Mouse (Mus musculus) ovary, postnatal 14 days (tissue): ENCODE measurements around the gene Flt4.
"Not testable (repeated sequence)": the region's sequence is repeated elsewhere in the genome, so short reads cannot be mapped to it uniquely, and the experiment has no call there.

ENCODE experiments used
- DNase-seq: peaks from one replicate; pipeline ENCODE4 v3.0.0; 2022; ENCODE audit warnings: low spot score

Flt4 gene

DNA sequence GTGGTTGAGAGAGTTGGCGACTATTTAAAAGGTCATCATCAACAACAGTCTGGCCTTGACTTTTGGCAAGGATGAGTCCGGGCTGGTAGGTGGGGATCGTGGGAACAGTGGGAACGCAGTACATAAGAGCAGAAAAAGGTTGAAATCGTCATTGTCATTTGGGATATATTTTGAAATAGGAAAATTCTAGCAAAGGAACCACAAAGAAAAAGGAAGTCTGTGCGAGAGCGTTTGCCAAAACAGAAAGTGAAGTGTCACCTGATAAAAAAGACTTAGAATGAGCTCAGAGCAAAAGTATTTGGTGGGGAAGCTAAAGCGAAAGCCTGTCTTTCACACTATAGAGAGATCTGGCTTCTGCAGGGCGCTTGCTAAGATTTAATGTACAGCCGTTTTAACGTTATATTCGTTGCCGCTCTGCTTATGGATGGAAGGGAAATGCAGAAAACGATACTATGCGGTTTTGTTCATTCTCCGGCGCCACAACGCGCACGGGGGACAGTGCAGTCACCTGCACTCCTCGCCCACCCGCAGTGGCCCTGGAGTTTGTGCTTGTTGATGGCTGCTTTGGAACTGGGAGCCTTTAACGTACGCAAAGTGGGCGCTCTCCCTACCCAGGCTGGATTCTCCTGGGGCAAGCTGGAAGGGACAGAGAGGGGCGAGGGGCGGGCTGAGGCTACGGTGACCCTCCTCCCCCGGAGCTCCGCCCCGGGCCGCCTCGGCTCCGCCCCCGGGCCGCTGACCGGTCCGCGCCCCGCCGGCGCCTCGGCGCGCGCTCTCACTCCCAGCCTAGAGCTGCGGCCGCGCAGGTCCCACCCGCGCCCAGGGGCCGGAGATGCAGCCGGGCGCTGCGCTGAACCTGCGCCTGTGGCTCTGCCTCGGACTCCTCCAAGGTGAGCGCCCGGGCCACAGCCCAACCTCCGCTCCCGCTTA, at the start of gene Flt4:
TSS of gene Flt4 (plus strand) at position 326 of the 930 bp plus-strand sequence.
- not testable (repeated sequence) for DNase-seq

GRCm38 (mm10) chr11:49575054-49575453, 34.0 kb upstream of the Flt4 start:
- DNase-seq, result not testable (repeated sequence)

GRCm38 (mm10) chr11:49580452-49580851, 28.6 kb upstream of the Flt4 start:
- not testable (repeated sequence) for DNase-seq

DNA sequence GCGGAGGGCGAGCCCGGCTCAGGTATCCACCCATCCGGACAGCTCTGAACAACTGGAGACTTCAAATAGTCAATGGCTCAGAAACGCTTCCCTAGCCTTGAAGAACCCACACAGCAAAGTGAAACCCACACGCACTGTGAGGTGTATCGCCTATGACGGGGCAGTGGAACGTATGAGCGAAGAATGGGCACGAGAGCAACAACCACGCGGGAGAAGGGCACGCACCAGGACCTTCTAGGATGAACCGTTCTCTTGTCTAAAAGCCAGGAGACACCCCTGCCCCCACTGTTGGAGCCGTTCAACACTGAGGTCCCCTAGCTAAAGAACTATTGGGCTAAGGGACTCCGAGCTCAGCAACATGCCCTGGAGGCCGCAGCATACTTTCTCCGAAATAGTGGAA, 18.9 kb upstream of the Flt4 start:
- no peak for DNase-seq

- not testable (repeated sequence) for DNase-seq
Observed at GRCm38 (mm10) chr11:49597149-49597548, 11.9 kb upstream of the Flt4 start.

GRCm38 (mm10) chr11:49608306-49608705, 757 bp upstream of the Flt4 start:
- not testable (repeated sequence) for DNase-seq

- DNase-seq, result not testable (repeated sequence)
Observed at GRCm38 (mm10) chr11:49609868-49610824, 1.1 kb downstream of the Flt4 start.

- not testable (repeated sequence) for DNase-seq
Observed at GRCm38 (mm10) chr11:49611349-49611748, 2.3 kb downstream of the Flt4 start.

DNA sequence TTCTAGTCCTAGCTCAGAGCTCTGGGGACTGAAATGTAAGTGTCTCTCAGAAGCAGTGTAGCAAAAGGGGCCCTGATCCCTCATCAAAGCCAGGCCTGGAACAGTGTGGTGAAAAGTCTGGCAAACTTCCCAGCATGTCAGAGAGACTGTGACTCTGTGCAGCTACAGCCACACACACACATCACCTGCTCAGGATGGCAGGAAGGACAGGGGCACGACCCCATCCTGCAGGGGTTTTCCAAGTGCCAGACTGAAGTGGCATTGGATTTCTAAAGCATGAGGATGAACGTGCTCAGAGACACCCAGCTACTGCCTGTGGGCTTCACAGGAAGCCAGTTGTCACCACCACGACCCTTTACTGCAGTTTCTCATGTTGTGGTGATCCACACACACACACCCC, 3.1 kb downstream of the Flt4 start:
- no peak for DNase-seq

- no peak for DNase-seq
Observed at GRCm38 (mm10) chr11:49613349-49613748, 4.3 kb downstream of the Flt4 start.

GRCm38 (mm10) chr11:49615856-49616725, 7.0 kb downstream of the Flt4 start:
- no peak for DNase-seq

DNA sequence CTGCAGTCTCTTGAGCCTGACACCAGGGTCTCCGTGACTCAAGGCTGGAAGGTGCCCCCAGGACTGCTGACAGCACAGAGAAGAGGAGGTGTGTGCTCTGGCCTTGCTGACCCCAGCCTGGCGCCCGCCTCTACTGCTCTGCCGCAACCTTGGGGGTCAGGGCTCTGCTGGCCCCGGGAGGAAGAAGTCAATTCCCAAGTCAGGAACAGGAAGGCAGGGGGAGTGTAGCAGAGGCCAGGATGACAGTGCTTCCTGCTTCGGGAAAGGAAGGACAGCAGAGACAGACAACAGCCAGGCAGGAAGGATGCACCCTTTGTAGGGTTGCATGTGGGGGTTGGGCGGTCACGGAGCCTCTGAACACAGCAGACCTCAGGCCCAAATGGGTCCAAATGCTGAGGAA, 9.4 kb downstream of the Flt4 start:
- no peak for DNase-seq

GRCm38 (mm10) chr11:49621953-49622352, 12.9 kb downstream of the Flt4 start:
- DNase-seq, result no peak

DNA sequence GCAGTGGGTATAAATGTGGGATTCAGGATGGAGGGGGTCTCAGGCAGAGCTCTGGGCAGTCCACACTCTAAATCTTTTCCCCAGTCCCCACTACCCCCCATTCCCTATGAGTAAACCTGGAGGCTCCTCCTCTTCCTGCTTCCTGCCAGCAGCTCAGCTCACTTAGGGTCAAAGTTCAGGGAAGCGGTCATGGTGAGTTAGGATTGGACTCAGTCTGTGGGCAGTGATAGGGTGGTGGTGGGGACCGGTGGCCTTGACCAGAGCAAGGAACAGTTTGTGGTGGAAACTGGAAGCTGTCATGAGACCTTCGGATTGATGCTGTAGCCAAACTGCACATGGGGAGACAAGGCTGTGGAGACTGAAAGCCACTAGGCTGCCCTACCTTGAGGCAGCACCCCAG, 15.1 kb downstream of the Flt4 start:
- DNase-seq, result no peak

DNA sequence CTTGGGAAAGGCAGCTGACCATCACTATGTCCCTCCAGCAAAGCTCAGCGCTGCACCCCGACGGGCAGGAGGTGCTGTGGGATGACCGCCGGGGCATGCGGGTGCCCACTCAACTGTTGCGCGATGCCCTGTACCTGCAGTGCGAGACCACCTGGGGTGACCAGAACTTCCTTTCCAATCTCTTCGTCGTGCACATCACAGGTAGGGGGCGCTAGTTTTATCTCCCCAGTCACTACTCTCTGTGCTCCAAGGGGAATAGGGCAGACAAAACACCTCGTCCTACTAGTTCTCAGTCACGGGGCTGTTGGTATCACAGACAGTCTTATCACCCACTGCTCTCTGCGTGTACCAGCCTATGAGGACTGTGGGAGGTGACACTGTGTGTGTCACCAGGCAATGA, 16.8 kb downstream of the Flt4 start:
- no peak for DNase-seq

DNA sequence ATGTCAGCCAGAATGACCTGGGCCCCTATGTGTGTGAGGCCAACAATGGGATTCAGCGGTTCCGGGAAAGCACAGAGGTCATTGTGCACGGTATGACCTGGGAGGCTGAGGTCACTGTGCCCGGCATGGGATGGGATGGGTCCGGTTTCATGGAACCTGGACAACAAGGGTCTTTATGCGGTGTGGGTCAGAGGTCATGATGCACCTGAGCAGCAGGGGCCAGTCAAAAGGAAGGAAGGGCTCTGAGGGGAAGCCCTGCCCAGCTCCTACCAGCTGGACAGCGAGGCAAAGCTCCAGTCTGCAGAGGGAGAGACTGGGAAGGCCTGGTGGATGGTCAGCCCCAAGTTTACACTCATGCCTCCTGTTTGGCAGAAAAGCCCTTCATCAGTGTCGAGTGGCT, 17.7 kb downstream of the Flt4 start:
- DNase-seq, result no peak

DNA sequence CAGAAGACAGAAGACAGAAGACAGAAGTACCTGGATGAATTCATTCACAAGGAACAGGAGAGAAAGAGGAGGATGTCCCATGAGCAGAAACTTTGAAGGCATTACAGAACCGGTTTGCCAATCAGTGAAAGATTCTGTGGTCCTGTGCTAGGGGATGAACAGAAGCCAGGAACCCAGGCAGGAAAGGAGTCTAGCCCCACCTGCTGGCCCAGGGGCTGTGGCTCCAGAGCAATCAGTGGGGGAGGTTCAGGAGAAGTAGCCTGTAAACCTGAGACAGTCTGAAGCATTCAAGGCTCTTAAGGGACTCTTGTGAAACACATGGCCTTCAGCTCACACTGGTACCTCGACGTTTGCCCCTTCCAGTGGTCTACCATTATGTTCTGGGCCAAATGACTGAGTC, 22.1 kb downstream of the Flt4 start:
- no peak for DNase-seq

DNA sequence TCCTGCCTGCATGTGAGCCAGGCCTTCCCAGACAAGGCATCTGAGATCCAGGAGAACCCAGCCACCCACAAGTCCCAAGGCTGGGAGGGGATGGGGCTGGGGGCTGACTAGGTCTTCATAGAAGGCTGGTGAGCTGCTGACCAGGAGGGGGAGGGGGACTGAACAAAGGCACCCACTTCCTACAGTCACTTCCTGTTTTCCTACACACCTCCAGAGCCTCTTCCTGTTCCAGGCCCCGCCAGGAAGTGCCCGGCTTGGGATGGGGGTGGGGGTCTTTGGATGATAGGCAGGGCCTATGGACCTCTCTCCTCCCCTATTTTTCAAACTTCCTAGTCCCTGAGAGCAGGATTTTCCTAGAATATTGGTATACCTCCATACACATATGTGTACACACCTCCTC, 23.2 kb downstream of the Flt4 start:
- DNase-seq, result no peak

DNA sequence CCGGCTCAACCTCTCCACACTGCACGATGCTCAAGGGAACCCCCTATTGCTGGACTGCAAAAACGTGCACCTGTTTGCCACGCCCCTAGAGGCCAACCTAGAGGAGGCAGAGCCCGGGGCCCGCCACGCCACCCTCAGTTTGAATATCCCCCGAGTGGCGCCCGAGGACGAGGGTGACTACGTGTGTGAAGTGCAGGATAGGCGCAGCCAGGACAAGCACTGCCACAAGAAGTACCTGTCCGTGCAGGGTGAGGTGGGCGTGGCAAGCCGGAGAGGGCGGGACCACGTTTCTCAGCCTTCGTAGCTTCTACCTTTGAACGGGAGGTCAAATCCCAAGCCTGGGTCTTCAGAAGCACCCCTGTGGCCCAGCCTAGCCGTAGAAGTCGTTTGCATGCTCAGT, 25.0 kb downstream of the Flt4 start:
- DNase-seq, result no peak

- no peak for DNase-seq
Observed at GRCm38 (mm10) chr11:49635671-49636070, 26.6 kb downstream of the Flt4 start.

DNA sequence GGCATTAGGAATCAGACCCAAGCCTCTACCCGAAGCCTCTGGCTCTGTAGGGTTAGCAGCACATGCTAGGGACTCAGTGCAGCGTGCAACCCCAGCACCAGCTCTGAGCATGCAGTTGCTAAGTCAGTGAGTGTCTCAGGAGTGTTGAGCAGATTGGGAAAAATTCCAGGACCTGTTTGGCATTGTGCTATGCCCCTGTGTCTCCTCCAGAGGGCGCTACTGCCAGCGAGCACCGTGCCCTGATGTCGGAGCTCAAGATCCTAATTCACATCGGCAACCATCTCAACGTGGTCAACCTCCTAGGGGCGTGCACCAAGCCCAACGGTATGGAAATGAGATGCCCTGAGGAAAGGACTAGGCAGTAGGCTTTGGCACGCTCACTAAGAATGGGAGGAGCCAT, 27.4 kb downstream of the Flt4 start:
- DNase-seq, result no peak

DNA sequence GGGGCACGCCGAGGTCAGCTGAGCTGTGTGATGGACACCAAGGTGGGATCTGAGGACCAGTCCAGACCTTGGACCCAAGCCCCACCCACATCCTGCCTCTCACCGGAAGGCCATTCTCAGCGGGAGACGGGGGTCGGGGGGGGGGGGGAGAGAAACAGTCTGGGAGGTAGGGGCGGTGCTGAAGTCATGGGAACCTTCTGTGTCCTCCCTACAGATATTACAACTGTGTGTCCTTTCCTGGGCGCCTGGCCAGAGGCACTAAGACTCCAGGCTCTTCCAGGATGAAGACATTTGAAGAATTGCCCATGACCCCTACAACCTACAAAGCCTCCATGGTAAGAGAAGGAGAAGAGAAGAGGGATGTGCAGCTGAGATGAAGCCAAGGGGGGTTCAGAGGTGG, 36.6 kb downstream of the Flt4 start:
- DNase-seq, result no peak
